Mouse (Mus musculus) kidney, postnatal 4 days (tissue): ENCODE results near the gene Khdc4.

Experiments
- DNase-seq, 2 experiments: peaks; one replicate each; pipeline ENCODE4 v3.0.0; 2021; ENCODE audit warnings: mixed read lengths in 2 of 2

Gene Khdc4

GRCm38 (mm10) chr3:88738641-88739040, 53.0 kb downstream of the Khdc4 start:
- DNase-seq: peak; percentile 82 to 84

GRCm38 (mm10) chr3:88740147-88740546, 54.5 kb downstream of the Khdc4 start:
- no peak for DNase-seq

DNA sequence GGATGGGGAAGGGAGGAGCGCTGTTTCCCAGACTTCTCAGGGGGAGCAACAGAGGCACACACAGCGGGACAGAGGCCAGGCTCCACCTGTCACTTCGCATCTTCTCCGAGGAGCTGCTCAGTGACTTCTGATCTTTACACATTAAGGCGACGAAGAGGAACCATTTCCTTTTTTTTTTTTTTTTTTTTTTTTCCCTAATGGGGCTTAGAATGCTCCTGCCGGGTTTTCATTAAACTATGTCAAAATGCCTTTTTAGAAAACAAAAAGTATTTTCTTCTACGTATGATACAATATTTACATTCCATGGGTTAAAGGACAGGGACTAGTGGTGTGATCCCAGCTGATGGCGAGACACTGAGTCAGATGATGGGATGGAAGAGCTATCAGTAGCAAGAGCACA, 59.9 kb downstream of the Khdc4 start:
- DNase-seq: no peak

DNA sequence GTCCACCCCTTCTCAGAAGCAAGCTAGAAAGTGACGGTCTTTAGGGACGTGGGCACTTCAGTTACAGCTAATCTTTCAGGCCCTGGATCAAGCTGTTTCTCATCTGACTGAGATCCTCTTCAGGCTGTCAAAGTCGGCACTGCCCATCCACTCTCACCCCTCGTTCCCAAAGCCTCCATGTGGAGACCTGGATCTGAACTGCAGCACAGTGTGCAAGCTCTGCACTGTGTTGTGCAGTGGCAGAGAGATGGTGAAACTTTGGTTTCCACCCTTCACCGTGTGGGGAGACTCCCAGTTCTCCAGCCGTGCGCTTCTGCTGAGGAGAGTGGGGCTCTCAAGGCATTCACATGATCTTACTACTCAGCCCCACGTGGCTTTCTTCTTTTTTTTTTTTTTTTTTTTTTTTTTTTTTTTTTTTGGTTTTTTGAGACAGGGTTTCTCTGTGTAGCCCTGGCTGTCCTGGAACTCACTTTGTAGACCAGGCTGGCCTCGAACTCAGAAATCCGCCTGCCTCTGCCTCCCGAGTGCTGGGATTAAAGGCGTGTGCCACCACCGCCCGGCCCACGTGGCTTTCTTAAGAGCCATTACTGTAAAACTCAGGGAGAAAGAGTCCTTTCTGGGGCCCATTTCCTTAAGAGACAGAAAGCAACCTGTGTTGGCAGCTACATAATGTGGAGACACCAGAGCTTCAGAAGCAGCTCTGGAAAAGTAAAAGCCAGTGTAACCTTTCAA, 60.7 kb downstream of the Khdc4 start:
- DNase-seq: no peak

GRCm38 (mm10) chr3:88746871-88747231, 61.2 kb downstream of the Khdc4 start:
- DNase-seq: no peak

- DNase-seq: no peak
These were observed 68.7 kb downstream of the Khdc4 start for GRCm38 (mm10) chr3:88754283-88754682.

- no peak for DNase-seq
These were observed 69.9 kb downstream of the Khdc4 start for GRCm38 (mm10) chr3:88755541-88755940.

GRCm38 (mm10) chr3:88756276-88756675, 70.7 kb downstream of the Khdc4 start:
- DNase-seq: peak in 1 of 2 experiments; percentile 36

GRCm38 (mm10) chr3:88758045-88758500, 72.5 kb downstream of the Khdc4 start:
- DNase-seq: peak; percentile 81 to 88

GRCm38 (mm10) chr3:88761619-88762018, 76.0 kb downstream of the Khdc4 start:
- no peak for DNase-seq

GRCm38 (mm10) chr3:88762401-88762831, 76.8 kb downstream of the Khdc4 start:
- no peak for DNase-seq
